Mouse (Mus musculus): ENCODE measurements at regions not wholly inside any gene's neighbourhood (a gene's known extent, or its start where the extent isn't known, plus 50 kb on each side); places are given as distances from the start of the nearest gene placed in this dataset.

- peak; percentile 19 for ATAC-seq (replicated peaks; ENCODE audit: poor library complexity, severe bottlenecking)
Measured at GRCm38 (mm10) chr10:44604512-44604911, 76.2 kb upstream of the Prdm1 start.

GRCm38 (mm10) chr10:44603461-44603860 lies 75.2 kb upstream of the Prdm1 start:
- no peak for ATAC-seq (replicated peaks; ENCODE audit: poor library complexity, severe bottlenecking)

GRCm38 (mm10) chr10:44601550-44601949 lies 73.2 kb upstream of the Prdm1 start:
- no peak for ATAC-seq (replicated peaks; ENCODE audit: poor library complexity, severe bottlenecking)

GRCm38 (mm10) chr10:44599964-44600334 lies 71.6 kb upstream of the Prdm1 start:
- ATAC-seq (replicated peaks; ENCODE audit: poor library complexity, severe bottlenecking): no peak

- peak; percentile 47 for ATAC-seq (replicated peaks; ENCODE audit: poor library complexity, severe bottlenecking)
Measured at GRCm38 (mm10) chr10:44599331-44599963, 71.1 kb upstream of the Prdm1 start.

GRCm38 (mm10) chr10:44598615-44599014 lies 70.3 kb upstream of the Prdm1 start:
- peak; percentile 42 for ATAC-seq (replicated peaks; ENCODE audit: poor library complexity, severe bottlenecking)

- ATAC-seq (replicated peaks; ENCODE audit: poor library complexity, severe bottlenecking): peak; percentile 65; the same call in 1 of the 2 replicates
Measured at GRCm38 (mm10) chr10:44595932-44596331, 67.6 kb upstream of the Prdm1 start.

- ATAC-seq (replicated peaks; ENCODE audit: poor library complexity, severe bottlenecking): peak; percentile 26; the same call in 1 of the 2 replicates
Measured at GRCm38 (mm10) chr10:44589842-44590241, 61.5 kb upstream of the Prdm1 start.

GRCm38 (mm10) chr10:44589352-44589751 lies 61.1 kb upstream of the Prdm1 start:
- ATAC-seq (replicated peaks; ENCODE audit: poor library complexity, severe bottlenecking): peak; percentile 98

- no peak for ATAC-seq (replicated peaks; ENCODE audit: poor library complexity, severe bottlenecking)
Measured at GRCm38 (mm10) chr10:44582736-44583135, 54.4 kb upstream of the Prdm1 start.
